Mouse (Mus musculus) midbrain, embryonic 16.5 days (tissue): ENCODE data around the gene Gm8947. TPM values are rescaled to one million over a fixed set of nuclear protein-coding genes. Genes with fewer than 3 reads are reported as not detected.

Experiments used
- polyA plus RNA-seq: library from polyadenylated mRNA; unstranded; fragments of >200 nt; fragmentation: Nextera tagmentation; extraction: Ambion mirVana; gene quantifications from 2 replicates; pipeline ENCODE4 v1.2.1, GENCODE M21; 2015

The Gm8947 gene
- polyA plus RNA-seq, 1 experiment from 2014 or later, result not detected

Other genes starting within 250 kb of the Gm8947 start
- 1.2 and 2.0 TPM in 2 replicates for gene Hmcn1, start 198.9 kb upstream of the Gm8947 start, polyA plus RNA-seq
- not detected in 2 replicates for gene Gm47985, start 9.8 kb upstream of the Gm8947 start, polyA plus RNA-seq
- not detected in 2 replicates for gene Gm47995, start 6.1 kb downstream of the Gm8947 start, polyA plus RNA-seq
- not detected in 2 replicates for gene 3110040M04Rik, start 11.7 kb downstream of the Gm8947 start, polyA plus RNA-seq
- not detected in 2 replicates for gene Gm47996, start 17.8 kb downstream of the Gm8947 start, polyA plus RNA-seq
- gene Ivns1abp, start 152.1 kb downstream of the Gm8947 start, polyA plus RNA-seq, result 260 and 271 TPM in 2 replicates
- 12.9 and 14.3 TPM in 2 replicates for gene Swt1, start 236.1 kb downstream of the Gm8947 start, polyA plus RNA-seq
- 43.8 and 45.7 TPM in 2 replicates for gene Trmt1l, start 236.2 kb downstream of the Gm8947 start, polyA plus RNA-seq